In genomic region chr8:86933898-86934297, GRCm38 (mm10) we compare ENCODE assay signal across 9 mouse cellular contexts. TPM values are rescaled to one million over a fixed set of nuclear protein-coding genes. Genes with fewer than 3 reads are reported as not detected.
DNase-seq lines count a peak whose midpoint lies in the region; ATAC-seq lines count a peak whose summit lies in the region.
"Had no signal": no experiment of that assay in that cellular context is flagged by ENCODE, and none has a peak within 500 bp of the region (broad histone marks: within the 10 kb centered on the region; RNA-seq: fewer than 3 reads in every experiment).

No protein-coding gene starts in this region.

- ATAC-seq in forebrain, embryonic 12.5 days (ENCODE audit: low FRiP score): peak; percentile 57; the same call in 1 of the 2 replicates
- peak; percentile 52; the same call in 1 of the 2 replicates for ATAC-seq in hindbrain, embryonic 16.5 days

- H3K4me3 ChIP-seq in forebrain, embryonic 12.5 days (replicated peaks): no peak overlapping the region
- no peak overlapping the region for H3K4me3 ChIP-seq in hindbrain, embryonic 16.5 days (ENCODE audit: low read length)
- peak overlapping the region; percentile 23; the same call in 1 of the 2 replicates for H3K4me3 ChIP-seq in midbrain, embryonic 10.5 days
- H3K4me3 ChIP-seq: liver, embryonic 13.5 days had no signal

- no peak overlapping the region for H3K4me2 ChIP-seq in forebrain, embryonic 12.5 days
- H3K4me2 ChIP-seq in hindbrain, embryonic 16.5 days (ENCODE audit: low read length): 0 out of 2 replicates have a peak overlapping the region, but pooled peaks have one; percentile 9
- H3K4me2 ChIP-seq: liver, embryonic 13.5 days had no signal

- no peaks in the 10 kb centered on the region for H3K4me1 ChIP-seq in forebrain, embryonic 12.5 days
- no peaks in the 10 kb centered on the region for H3K4me1 ChIP-seq in hindbrain, embryonic 16.5 days (ENCODE audit: control insufficient read depth, insufficient read depth, low read depth, low read length)
- peaks cover 25% of the 10 kb centered on the region for H3K4me1 ChIP-seq in midbrain, embryonic 10.5 days
- H3K4me1 ChIP-seq: liver, embryonic 13.5 days had no signal

- H3K9me3 ChIP-seq in forebrain, embryonic 12.5 days: no peaks in the 10 kb centered on the region
- H3K9me3 ChIP-seq in hindbrain, embryonic 16.5 days (ENCODE audit: control insufficient read depth, low read length): peaks cover 2% of the 10 kb centered on the region; the same call in 1 of the 2 replicates
- H3K9me3 ChIP-seq in midbrain, embryonic 10.5 days (replicated peaks): peaks cover 9% of the 10 kb centered on the region
- H3K9me3 ChIP-seq: liver, embryonic 13.5 days had no signal

- H3K27ac ChIP-seq in forebrain, embryonic 12.5 days: no peak overlapping the region
- no peak overlapping the region for H3K27ac ChIP-seq in hindbrain, embryonic 16.5 days (ENCODE audit: low read depth, low read length)
- no peak overlapping the region; the same call in 1 of the 2 replicates for H3K27ac ChIP-seq in midbrain, embryonic 10.5 days (replicated peaks)
- H3K27ac ChIP-seq: liver, embryonic 13.5 days had no signal

- intact Hi-C loops in heart, postnatal 25 days (cut with DNase I): loop anchor here (1.0 to 10.0 kb wide), 3 partner anchors 283 to 602 kb away; partner anchors contain the start of gene Cbln1

- DNase-seq in heart, adult 8-10 months (ENCODE audit: low spot score): peak; percentile 50
- no peak for DNase-seq in heart, postnatal 25 days (ENCODE audit: low spot score)
- peak; percentile 46 for DNase-seq in brain, embryonic 18.5 days (ENCODE audit: low read depth, low spot score)
- peak; percentile 64 to 66 for DNase-seq in left cerebral cortex, adult 18-20 months (ENCODE audit: low spot score in 2 of 2)
- DNase-seq in midbrain, embryonic 10.5 days (ENCODE audit: low spot score): peak; percentile 70
- peak; percentile 23 for DNase-seq in splenic B cell, adult 2 months (ENCODE audit: low read depth, low spot score)
- DNase-seq: liver, embryonic 13.5 days had no signal

- H3K27me3 ChIP-seq in forebrain, embryonic 12.5 days: no peaks in the 10 kb centered on the region
- no peaks in the 10 kb centered on the region for H3K27me3 ChIP-seq in hindbrain, embryonic 16.5 days (replicated peaks; ENCODE audit: control insufficient read depth, insufficient read depth, low read length)
- H3K27me3 ChIP-seq in midbrain, embryonic 10.5 days (ENCODE audit: low read depth, poor library complexity, severe bottlenecking): peaks cover 11% of the 10 kb centered on the region; the same call in 1 of the 2 replicates
- H3K27me3 ChIP-seq in splenic B cell, adult 2 months (ENCODE audit: control insufficient read depth, insufficient read depth, low read length, poor library complexity, severe bottlenecking): no peaks in the 10 kb centered on the region
- H3K27me3 ChIP-seq: liver, embryonic 13.5 days had no signal

- H3K9ac ChIP-seq in forebrain, embryonic 12.5 days: no peak overlapping the region
- 0 out of 2 replicates have a peak overlapping the region, but pooled peaks have one; percentile 4 for H3K9ac ChIP-seq in hindbrain, embryonic 16.5 days (ENCODE audit: low read depth, low read length)
- H3K9ac ChIP-seq: liver, embryonic 13.5 days had no signal

- WGBS in forebrain, embryonic 12.5 days: 19% methylated on average over 9 of the region's 9 CpGs
- 17% methylated on average over 9 of the region's 9 CpGs for WGBS in hindbrain, embryonic 16.5 days
- 23% methylated on average over 9 of the region's 9 CpGs for WGBS in midbrain, embryonic 10.5 days

- no peaks in the 10 kb centered on the region for H3K36me3 ChIP-seq in forebrain, embryonic 12.5 days (replicated peaks)
- H3K36me3 ChIP-seq in hindbrain, embryonic 16.5 days (ENCODE audit: control insufficient read depth, insufficient read depth, low read length): no peaks in the 10 kb centered on the region
- no peaks in the 10 kb centered on the region for H3K36me3 ChIP-seq in midbrain, embryonic 10.5 days
- no peaks in the 10 kb centered on the region for H3K36me3 ChIP-seq in splenic B cell, adult 2 months (ENCODE audit: control insufficient read depth, insufficient read depth, low read length, poor library complexity, severe bottlenecking)
- H3K36me3 ChIP-seq: liver, embryonic 13.5 days had no signal

RNA-seq across cellular contexts. Expression of gene N4bp1, which starts 48.8 kb away (rescaled TPM):
- 10 to 100 TPM; 15.8 to 17.9 (median 16.3) TPM for total RNA-seq in heart, adult 8-10 months (2022)
- total RNA-seq in heart, postnatal 25 days (2021): 10 to 100 TPM; 15.7 to 16.9 TPM
- 12.4 and 12.7 TPM in 2 replicates for polyA plus RNA-seq in forebrain, embryonic 12.5 days (2016; fragmentation: Nextera tagmentation; extraction: Ambion mirVana)
- polyA plus RNA-seq in hindbrain, embryonic 16.5 days (2015; fragmentation: Nextera tagmentation; extraction: Ambion mirVana): 7.7 and 9.5 TPM in 2 replicates
- 10 to 100 TPM; 44.1 to 47.3 TPM for total RNA-seq in left cerebral cortex, adult 18-20 months (2021)
- polyA plus RNA-seq in midbrain, embryonic 10.5 days (2016; fragmentation: Nextera tagmentation; extraction: Ambion mirVana): 9.2 and 9.7 TPM in 2 replicates
